Mouse (Mus musculus): ENCODE results near the gene Il1r2. TPM values are rescaled to one million over a fixed set of nuclear protein-coding genes. Genes with fewer than 3 reads are reported as not detected.

Gene Il1r2
- total RNA-seq, 1 experiment from 2014 or later, result 542 TPM

DNA sequence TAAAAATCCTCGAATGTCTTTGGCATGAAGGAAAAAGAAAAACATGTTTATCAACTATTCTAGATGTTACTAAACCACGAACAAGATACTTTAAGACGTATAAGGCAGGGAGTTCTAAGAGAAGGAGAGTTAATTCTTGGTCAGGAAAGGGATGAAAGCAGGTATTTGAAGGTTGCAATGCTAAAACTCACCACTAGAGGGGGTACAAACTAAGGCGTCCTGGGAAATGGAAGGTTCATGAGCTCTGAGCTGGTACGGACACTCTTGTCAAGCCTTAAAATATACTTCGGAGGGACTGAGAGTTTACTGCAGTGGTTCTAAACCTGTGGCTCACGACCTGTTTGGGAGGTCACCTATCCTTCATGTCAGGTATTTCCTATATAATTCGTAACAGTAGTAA, 41.4 kb downstream of the Il1r2 start:
- no peak for ATAC-seq (ENCODE audit: extremely low read depth, insufficient number of reproducible peaks, low FRiP score, poor library complexity, severe bottlenecking)

DNA sequence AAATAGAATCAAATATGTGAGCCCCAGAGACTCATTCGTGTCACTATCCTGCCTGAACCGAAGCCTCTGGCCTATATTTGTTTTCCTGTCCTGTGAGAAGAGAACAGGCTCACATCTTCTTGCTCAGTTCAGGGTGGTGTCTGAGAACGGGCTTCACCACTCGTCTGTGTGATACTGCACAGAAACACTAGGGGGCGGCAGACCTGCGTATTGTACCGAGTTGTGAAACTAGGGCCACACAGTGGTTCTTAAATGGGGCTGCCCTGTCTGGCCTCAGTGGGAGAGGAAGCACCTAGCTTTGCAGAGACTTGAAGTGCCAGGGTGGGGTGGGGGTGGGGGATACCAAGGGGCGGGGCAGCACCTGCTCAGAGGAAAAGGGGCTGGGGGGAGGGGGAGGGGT, 42.5 kb downstream of the Il1r2 start:
- peak; percentile 52 for ATAC-seq (ENCODE audit: extremely low read depth, insufficient number of reproducible peaks, low FRiP score, poor library complexity, severe bottlenecking)

DNA sequence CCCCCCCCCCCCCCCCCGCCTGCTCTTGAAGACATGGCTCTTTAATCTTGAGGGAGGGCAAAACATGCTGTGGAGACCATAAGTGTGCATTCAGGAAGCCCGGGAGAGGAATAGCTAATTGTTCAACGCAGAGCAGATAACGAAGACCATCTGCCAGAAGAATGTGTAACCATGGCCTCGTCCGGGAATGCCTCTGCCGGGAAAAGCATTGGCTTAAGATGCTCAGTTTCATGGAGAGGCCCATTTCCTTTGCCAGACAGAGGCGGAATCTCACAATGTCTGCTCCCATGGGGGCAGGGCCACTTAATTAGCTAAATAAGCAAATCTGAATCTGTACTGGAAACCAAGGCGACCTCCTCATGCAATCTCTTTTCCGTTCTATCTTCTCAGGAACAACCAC, 43.7 kb downstream of the Il1r2 start:
- ATAC-seq (ENCODE audit: extremely low read depth, insufficient number of reproducible peaks, low FRiP score, poor library complexity, severe bottlenecking), result no peak

DNA sequence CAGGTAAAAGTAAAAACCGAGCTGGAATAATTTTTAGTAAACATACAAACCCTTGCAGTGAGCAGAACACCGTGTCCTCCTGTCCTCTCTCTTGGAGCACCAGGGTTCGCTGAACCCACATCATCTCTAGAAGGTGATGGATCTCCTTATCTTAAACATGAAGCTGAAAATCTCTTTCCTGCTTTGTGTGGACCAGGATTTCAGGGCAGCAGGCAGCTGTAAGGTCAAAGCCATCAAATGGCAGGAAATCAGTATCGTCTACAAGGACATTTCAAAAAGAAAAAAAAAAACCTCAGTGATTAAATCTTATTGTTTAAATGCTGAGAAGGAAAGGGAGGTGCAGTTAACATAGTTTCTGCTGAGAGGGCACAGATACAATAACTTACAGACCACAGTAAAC, 50.4 kb downstream of the Il1r2 start:
- ATAC-seq (ENCODE audit: extremely low read depth, insufficient number of reproducible peaks, low FRiP score, poor library complexity, severe bottlenecking), result no peak

DNA sequence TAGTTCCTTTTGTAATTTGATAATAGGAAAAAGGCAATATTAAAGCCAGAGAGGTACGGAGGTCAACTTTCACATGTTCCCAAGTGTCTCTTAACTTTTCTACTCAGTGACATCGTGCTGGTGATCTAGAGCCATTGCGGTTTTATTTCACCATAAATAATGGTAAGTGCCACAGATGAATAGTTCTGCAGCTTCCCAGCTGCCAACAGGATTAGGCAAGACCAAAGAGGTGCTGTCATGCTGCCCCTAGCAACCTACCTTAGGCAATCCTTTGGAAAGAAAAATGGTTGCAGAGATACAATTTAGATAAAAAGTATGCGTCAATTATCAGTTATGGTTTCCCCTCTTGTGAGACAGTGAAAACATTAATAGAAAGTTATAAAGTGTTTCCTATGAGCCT, 54.6 kb downstream of the Il1r2 start:
- no peak for ATAC-seq (ENCODE audit: extremely low read depth, insufficient number of reproducible peaks, low FRiP score, poor library complexity, severe bottlenecking)

DNA sequence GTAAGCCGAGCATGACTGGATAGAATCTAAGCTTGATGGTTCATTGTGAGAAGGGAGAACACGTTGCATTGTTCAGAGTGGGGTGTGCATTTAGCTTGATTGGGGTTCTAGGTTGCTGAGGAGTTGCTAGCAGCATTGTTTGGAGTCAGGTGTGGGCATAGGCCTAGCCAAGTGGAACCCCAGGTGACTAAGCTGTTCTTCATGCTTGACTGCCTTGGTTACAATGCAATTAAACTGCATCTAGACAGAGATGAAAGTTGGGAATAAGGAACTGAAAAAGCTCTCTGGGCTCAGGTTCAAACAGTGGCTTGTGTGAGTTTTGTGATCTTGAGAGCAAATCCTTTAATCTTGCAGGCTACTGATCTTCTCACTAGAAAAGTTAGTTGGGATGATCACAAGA, 55.4 kb downstream of the Il1r2 start:
- ATAC-seq (ENCODE audit: extremely low read depth, insufficient number of reproducible peaks, low FRiP score, poor library complexity, severe bottlenecking), result no peak

DNA sequence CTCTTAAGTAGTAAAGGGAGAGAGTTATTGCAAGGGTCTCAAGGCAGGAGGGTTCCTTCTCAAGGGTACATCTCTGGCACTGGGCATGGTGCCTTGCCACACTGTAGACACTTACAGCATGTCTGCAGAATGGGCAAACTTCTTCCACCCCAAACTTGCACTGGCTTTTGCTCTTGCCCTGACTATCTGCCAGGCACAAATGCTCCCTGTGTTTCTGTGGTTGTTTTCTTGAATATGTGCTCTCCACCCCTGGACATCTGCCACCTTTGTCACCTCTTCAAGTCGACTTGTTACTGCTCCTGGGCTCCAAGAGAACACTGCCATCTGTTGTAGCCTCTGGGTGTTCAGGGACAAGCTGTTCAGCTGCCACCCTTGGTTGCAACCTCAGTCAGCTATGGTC, 57.8 kb downstream of the Il1r2 start:
- ATAC-seq (ENCODE audit: extremely low read depth, insufficient number of reproducible peaks, low FRiP score, poor library complexity, severe bottlenecking), result no peak

DNA sequence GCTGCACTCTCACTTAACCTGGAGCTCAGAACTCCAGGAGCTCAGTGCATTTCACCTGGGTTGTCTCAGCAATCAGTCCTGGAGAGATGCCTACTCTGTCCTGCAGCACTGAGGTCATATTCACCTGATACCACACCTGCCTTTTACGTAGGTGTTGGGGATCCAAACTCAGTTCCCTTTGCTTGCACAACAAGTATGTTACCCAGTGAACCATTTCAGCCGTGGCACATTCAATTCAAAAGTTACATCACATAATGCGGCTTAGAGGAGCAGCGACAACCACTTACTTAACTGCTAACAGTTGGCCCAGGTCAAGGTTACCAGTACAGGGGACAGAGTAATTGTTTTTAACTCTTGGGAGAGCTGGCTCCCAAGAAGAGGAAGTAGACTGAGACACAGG, 58.8 kb downstream of the Il1r2 start:
- ATAC-seq (ENCODE audit: extremely low read depth, insufficient number of reproducible peaks, low FRiP score, poor library complexity, severe bottlenecking), result no peak

DNA sequence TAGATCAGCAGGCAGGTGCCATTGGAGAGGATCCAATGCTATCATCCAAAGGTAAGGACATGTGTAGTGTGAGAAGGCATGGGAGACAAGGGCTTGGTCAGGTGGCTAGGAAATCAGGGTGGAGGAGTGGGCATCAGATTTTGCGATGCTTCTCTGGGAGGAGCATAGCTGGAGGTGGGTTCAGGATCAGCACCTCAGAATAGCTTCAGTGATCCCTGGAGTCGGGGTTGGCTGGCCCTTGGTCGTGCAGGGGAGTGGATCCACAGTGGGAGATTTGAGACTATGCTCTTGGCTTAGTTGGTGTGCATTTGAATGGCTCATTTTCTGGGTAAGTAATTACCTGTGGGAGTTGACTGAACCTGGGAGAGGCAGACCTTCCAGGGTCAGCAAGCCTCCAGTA, 59.7 kb downstream of the Il1r2 start:
- ATAC-seq (ENCODE audit: extremely low read depth, insufficient number of reproducible peaks, low FRiP score, poor library complexity, severe bottlenecking), result no peak

DNA sequence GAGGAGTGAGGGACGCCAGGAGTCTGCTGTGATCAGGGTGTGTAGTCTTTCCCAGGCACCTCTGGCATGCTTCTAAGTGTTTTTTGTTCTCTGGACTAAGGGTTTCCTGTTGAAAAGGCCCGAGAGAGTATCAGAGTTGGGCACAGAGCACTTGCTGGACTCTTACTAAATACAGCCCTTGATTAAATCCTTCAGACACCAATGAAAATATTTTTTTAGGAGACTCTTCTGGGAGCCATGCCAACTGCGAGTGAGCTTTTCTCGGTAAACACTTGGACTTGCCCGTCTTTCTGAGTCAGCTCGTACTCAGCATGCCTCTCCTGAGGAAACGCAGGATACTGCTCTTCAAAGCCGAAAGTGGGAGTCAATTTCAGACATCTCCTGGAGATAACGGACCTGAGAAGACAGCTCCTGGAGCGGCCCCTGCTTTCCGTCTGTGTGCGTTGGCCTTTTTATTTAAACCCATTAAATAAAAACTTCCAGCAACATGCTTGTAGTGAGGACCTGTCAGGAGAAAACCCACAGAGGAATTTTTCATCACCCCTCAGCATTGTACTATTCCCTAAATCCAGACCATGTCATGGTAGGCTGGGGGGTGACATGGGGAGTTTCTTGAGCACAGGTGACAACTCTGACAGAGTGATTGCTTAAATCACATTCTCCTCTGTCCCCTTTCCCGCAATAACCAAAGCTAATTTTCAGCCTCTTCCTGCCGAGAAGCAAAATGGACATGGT, 66.1 kb downstream of the Il1r2 start:
- no peak for ATAC-seq (ENCODE audit: extremely low read depth, insufficient number of reproducible peaks, low FRiP score, poor library complexity, severe bottlenecking)

DNA sequence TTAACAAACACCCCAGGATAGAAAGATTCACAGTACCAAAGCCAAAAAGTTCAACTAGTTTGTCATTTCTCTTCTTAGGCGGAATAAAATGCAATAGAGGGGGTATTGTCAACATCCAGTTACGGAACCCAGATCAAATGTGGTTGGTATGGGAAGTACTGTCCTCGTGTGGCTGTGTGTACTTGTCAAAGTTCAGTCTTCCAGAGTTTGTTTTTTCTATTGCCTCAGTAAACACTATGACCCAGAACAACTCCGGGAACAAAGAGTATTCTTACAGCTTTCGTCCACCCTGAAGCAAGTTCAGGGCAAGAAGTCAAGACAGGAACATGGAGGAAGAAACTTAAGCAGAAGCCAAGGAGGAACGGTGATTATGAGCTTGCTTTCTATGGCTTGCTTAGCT, 82.2 kb downstream of the Il1r2 start:
- ATAC-seq (ENCODE audit: extremely low read depth, insufficient number of reproducible peaks, low FRiP score, poor library complexity, severe bottlenecking), result no peak

DNA sequence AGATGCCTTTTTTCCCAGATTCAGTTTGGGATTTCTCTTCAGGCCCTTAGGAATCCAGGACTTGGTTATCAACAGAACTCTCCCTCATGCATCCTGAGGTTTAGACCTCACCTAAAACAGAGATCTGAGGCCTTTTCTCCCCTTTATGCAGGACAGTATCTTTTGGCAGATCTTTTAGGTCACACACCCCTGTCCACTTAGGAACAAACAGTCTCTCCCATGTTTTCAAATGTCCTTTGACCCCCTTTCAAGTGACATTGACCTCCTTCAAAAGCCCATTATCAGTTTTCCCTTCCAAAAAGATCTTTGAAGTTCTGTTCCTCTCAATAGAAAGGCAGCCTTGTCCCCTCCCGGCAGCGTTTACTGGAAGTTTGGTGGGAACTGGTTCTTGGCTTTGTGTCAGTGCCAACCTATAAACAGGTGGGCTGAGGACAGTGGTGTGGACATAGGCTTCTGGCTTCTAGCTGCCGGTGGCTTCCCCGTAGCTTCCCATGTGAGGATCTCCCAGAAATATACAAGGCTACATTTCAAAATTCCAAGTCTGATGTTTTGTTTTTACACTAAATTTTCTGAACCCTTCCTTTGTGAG, 89.5 kb downstream of the Il1r2 start:
- no peak for ATAC-seq (ENCODE audit: extremely low read depth, insufficient number of reproducible peaks, low FRiP score, poor library complexity, severe bottlenecking)

DNA sequence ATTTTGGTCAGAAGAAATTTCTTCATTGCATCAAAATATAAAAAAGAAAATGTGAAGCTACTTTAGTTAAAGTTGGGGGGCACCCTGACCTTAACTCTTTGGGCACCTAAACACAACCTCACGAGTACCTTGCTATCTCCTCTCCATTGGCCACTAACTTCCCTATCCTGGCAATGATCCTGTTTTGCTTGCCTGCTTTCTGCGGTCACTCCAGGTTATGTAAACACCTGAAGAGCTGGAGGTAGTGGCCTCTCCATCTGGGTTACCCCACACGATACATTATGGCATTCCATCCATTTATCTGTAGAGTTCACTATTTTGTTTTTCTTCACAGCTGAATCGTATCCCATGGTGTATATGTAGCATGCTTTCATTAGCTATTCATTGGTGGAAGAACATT, 90.5 kb downstream of the Il1r2 start:
- no peak for ATAC-seq (ENCODE audit: extremely low read depth, insufficient number of reproducible peaks, low FRiP score, poor library complexity, severe bottlenecking)

DNA sequence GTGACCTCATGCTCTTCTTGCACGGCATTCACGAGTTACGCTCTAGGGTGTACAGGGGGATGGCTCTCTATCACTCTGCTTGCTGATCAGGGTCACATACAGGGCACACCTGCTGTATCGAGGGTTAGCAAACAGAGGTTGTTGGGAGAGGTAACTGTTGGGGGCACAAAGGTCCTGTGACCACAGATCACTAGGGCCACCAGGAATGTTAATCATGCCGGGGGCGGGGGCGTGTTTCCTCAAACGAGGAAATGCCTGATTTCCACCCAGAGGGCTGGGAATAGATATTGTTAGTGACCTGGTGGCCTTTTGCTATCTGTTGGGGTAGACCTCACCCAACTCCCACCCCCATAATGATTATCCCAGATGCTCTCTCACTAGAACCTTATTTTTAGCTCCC, 93.7 kb downstream of the Il1r2 start:
- ATAC-seq (ENCODE audit: extremely low read depth, insufficient number of reproducible peaks, low FRiP score, poor library complexity, severe bottlenecking), result no peak

DNA sequence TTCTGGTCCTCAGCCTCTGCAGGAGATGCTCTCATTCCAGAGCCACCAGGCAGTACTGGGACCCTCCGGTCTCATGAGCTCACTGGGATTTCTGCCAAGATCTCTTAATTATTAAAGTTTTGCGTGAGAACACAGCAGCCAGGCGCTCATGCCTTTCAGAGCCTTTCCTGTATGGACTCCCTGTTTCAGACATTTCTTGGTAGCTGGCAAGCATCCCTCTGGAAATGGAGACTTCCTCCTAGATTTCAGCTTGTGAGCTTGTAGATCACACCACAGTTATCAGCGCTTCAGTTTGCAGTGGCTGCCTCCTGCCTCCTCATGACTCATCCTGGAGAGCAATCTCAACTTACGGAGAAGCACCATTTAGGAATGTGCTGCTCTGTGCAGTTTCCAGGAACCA, 98.0 kb downstream of the Il1r2 start:
- no peak for ATAC-seq (ENCODE audit: extremely low read depth, insufficient number of reproducible peaks, low FRiP score, poor library complexity, severe bottlenecking)

DNA sequence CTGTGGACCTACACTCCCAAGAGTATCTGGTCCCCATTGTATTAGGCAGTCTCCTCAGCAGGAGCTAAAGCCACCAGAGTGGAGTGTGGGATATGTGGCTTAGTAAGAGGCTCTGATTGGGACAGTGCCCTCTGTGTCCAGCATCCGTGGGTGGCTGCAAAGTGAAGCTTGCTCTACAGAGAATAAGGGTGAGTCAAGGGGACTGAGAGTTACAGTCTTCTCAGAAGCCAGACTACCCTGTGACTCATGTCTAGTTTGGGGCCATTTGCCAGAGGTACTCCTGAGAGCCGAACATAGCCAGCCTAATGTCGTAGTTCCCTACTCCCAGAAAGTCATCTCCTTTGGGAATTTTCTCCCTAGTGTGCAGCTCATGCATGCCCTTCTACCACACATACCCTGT, 100.3 kb downstream of the Il1r2 start:
- no peak for ATAC-seq (ENCODE audit: extremely low read depth, insufficient number of reproducible peaks, low FRiP score, poor library complexity, severe bottlenecking)

Other genes with a start within 250 kb of the Il1r2 start
- 226 and 236 TPM in 2 replicates for gene Map4k4, start 173.2 kb upstream of the Il1r2 start, total RNA-seq (2017)
- 0.23 and 0.25 TPM in 2 replicates for gene Il1r1, start 151.0 kb downstream of the Il1r2 start, total RNA-seq (2017)

Measured in neutrophil, adult 5-6 weeks (primary cell).